Mouse (Mus musculus): Measurements from ENCODE around the gene Cnnm2.

- TF ChIP-seq CTCF (IDR thresholded peaks at IDR 0.05; ENCODE audit: borderline replicate concordance, insufficient read depth, low read length) = no peak
- TF ChIP-seq POLR2A (IDR thresholded peaks at IDR 0.05; ENCODE audit: low read depth, low read length) = no peak
These were observed 30.0 kb downstream of the Cnnm2 start for GRCm38 (mm10) chr19:46791360-46791759.

All from embryonic fibroblast, embryonic 13.5 days (primary cell).